Mouse (Mus musculus) lung, embryonic 16.5 days (tissue): ENCODE data around the gene Rnf34. TPM values are rescaled to one million over a fixed set of nuclear protein-coding genes. Genes with fewer than 3 reads are reported as not detected.

Source experiments
- ATAC-seq: fragments of 200-750 bp; cut with Nextera tagmentation; 2 replicates; pipeline ENCODE4 v1.8.0; 2017; ENCODE audit warnings: low read depth, mild to moderate bottlenecking, moderate library complexity
- H3K27ac ChIP-seq: fragments of 300-500 bp; sonication (generic); 2 replicates; pipeline ENCODE4 v1.5.1; 2014; ENCODE audit warnings: mild to moderate bottlenecking, control low read depth, low read length
- H3K27me3 ChIP-seq: fragments of 300-500 bp; sonication (generic); 2 replicates; pipeline ENCODE4 v1.6.1; 2014; ENCODE audit warnings: low read depth, low read length, mixed read lengths; ENCODE audit not compliant: control insufficient read depth, insufficient read depth
- H3K36me3 ChIP-seq: fragments of 300-500 bp; sonication (generic); 2 replicates; pipeline ENCODE4 v1.6.1; 2014; ENCODE audit warnings: low read length; ENCODE audit not compliant: control insufficient read depth, insufficient read depth
- H3K4me1 ChIP-seq: fragments of 300-500 bp; sonication (generic); replicated peaks from 2 replicates; pipeline ENCODE4 v1.6.1; 2014; ENCODE audit warnings: low read length, mixed read lengths; ENCODE audit not compliant: control insufficient read depth, insufficient read depth
- H3K4me2 ChIP-seq: fragments of 300-500 bp; sonication (generic); 2 replicates; pipeline ENCODE4 v1.6.1; 2014; ENCODE audit warnings: low read depth, low read length, control low read depth
- H3K4me3 ChIP-seq: fragments of 300-500 bp; sonication (generic); 2 replicates; pipeline ENCODE4 v1.5.1; 2014; ENCODE audit warnings: mild to moderate bottlenecking, low read length, control low read depth
- H3K9ac ChIP-seq: fragments of 300-500 bp; sonication (generic); 2 replicates; pipeline ENCODE4 v1.6.1; 2014; ENCODE audit warnings: low read length, control low read depth
- H3K9me3 ChIP-seq: fragments of 300-500 bp; sonication (generic); 2 replicates; pipeline ENCODE4 v1.6.1; 2016; ENCODE audit warnings: low read length; ENCODE audit not compliant: control insufficient read depth
- WGBS: fragments of 180-500 bp; shearing (Covaris S2); extraction: QIAGEN DNeasy Blood & Tissue Kit; methylation state at CpG from one replicate; pipeline ENCODE4 v1.1.7; 2014; 5-methylcytosine and 5-hydroxymethylcytosine counted together
- polyA plus RNA-seq: library from polyadenylated mRNA; unstranded; fragments of >200 nt; fragmentation: Nextera tagmentation; extraction: Ambion mirVana; gene quantifications from 2 replicates; pipeline ENCODE4 v1.2.1, GENCODE M21; 2015

The Rnf34 gene
- polyA plus RNA-seq, 1 experiment from 2014 or later, result 29.1 TPM

DNA sequence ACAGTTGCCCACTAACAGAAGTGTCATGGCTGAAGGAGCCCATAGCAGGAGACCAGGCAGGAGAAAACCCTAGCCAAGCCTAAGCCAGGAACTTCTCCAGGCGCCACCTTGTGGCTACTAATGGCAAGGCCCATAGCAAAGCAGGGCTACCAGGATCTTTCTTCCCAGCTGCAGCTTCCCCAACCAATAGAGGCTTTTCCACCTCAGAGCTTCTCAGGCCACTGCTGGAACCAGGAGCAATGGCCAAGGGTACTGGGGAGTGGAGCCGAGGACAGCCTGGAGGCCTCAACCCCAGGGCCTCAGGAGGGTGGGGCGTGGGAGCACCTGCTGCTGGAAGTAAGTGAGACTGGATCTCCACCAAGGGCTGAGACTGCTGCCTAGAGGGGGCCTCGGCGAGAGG is 31.5 kb downstream of the Rnf34 start:
- H3K4me1 ChIP-seq, result peaks cover 3% of the 10 kb centered on the region
- H3K9ac ChIP-seq, result no peak overlapping the region
- H3K4me2 ChIP-seq, result no peak overlapping the region
- 50% methylated on average over 5 of the region's 5 CpGs for WGBS
- no peaks in the 10 kb centered on the region for H3K27me3 ChIP-seq
- ATAC-seq, result peak; percentile 66
- H3K27ac ChIP-seq, result no peak overlapping the region
- H3K36me3 ChIP-seq, result peaks cover 23% of the 10 kb centered on the region
- no peak overlapping the region for H3K4me3 ChIP-seq
- H3K9me3 ChIP-seq, result no peaks in the 10 kb centered on the region

DNA sequence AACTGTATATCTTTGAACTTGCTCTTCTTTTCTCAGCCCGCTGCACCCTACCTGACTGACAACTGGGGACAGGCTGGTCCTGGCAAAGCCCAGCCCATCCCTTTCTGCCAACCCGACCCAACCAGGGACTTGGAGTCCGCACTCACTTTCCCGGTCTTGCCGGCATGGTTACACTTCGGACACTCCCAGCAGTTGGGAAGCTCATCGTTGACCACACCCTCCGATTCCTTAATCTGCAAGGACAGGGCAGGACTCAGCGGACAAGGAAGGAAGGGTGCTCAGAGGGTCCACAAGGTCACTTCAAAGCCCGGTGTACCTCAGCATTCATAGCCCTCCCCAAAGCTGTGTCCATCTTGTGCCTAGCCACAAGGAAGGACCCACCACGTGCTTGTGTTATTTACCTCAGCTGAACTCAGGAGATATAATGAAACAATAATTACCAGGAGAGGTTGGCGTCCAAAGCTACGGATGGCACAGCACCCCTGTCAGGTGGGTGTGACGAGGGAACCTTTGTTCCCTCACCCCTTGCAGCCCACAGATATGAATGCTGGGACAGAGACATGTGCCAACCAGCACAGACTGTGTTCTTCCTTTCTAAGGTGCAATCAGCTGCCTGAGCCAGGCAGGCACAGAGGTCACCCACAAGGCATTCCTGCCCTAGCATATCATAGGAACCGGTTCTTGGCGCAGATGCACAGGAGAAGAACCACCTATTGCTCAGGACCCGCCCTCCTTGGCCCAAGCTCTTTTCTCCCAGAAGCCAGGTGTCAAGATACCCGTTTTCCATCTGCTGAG is 32.6 kb downstream of the Rnf34 start:
- Histone ChIP-seq H3K4me2 (no peak overlapping the region), H3K27ac (no peak overlapping the region), H3K27me3 (no peaks in the 10 kb centered on the region), H3K4me1 (peaks cover 3% of the 10 kb centered on the region), H3K4me3 (no peak overlapping the region), H3K9me3 (no peaks in the 10 kb centered on the region), H3K9ac (no peak overlapping the region), H3K36me3 (peaks cover 15% of the 10 kb centered on the region)
- ATAC-seq, result no peak
- WGBS, result 87% methylated on average over 18 of the region's 18 CpGs

DNA sequence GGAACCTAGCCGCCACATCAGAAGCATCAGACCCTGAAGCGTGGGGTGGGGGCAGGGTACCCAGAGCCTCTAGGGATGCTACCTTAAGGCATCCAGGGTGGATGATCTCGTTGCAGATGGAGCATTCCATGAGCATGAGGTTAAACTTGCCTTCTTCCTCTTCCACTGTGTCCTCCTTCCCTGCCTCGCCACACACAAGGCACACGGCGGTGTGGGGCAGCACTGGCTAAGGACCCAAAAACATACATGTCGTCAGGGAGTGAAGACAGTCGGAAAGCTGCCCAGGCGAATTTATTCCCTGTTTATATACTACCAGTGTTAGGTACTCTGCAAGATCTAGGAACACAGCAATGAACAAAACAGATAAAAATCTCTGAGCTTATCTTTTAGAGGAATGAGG is 33.4 kb downstream of the Rnf34 start:
- no peak for ATAC-seq
- H3K9ac ChIP-seq, result no peak overlapping the region
- H3K9me3 ChIP-seq, result no peaks in the 10 kb centered on the region
- no peak overlapping the region for H3K4me2 ChIP-seq
- no peaks in the 10 kb centered on the region for H3K27me3 ChIP-seq
- H3K27ac ChIP-seq, result no peak overlapping the region
- WGBS, result 78% methylated on average over 9 of the region's 9 CpGs
- H3K4me3 ChIP-seq, result no peak overlapping the region
- peaks cover 10% of the 10 kb centered on the region for H3K36me3 ChIP-seq
- H3K4me1 ChIP-seq, result peaks cover 5% of the 10 kb centered on the region

DNA sequence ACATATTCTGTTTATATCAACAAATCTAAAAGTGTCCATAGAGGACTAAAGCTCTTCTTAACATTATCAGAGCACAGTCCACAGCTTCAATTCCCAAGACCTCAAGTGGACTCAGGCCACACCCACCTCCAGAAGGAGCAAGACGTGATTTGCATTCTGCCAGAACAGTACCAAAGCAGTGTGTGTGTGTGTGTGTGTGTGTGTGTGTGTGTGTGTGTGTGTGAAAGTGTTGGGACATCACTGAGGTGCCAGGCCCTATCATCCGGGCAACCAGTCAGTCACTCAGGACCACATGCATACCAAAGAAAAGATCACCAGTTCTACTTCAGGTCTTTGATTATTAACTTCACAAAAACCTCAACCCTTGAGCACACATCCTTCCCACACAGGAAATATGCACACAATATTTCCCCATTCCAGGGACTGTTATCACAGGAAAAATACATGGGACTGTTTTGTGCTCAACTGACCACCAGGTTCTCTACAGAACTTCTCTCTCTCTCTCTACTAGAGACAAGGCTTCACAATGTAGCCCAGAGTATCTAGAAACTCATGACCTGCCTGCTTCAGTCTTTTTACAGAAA is 33.9 kb downstream of the Rnf34 start:
- no peak overlapping the region for H3K9ac ChIP-seq
- ATAC-seq, result no peak
- H3K4me1 ChIP-seq, result peaks cover 5% of the 10 kb centered on the region
- H3K27me3 ChIP-seq, result no peaks in the 10 kb centered on the region
- no peak overlapping the region for H3K4me2 ChIP-seq
- no peak overlapping the region for H3K4me3 ChIP-seq
- H3K9me3 ChIP-seq, result no peaks in the 10 kb centered on the region
- no peak overlapping the region for H3K27ac ChIP-seq
- peaks cover 10% of the 10 kb centered on the region for H3K36me3 ChIP-seq
- 27% methylated on average over 2 of the region's 2 CpGs for WGBS

DNA sequence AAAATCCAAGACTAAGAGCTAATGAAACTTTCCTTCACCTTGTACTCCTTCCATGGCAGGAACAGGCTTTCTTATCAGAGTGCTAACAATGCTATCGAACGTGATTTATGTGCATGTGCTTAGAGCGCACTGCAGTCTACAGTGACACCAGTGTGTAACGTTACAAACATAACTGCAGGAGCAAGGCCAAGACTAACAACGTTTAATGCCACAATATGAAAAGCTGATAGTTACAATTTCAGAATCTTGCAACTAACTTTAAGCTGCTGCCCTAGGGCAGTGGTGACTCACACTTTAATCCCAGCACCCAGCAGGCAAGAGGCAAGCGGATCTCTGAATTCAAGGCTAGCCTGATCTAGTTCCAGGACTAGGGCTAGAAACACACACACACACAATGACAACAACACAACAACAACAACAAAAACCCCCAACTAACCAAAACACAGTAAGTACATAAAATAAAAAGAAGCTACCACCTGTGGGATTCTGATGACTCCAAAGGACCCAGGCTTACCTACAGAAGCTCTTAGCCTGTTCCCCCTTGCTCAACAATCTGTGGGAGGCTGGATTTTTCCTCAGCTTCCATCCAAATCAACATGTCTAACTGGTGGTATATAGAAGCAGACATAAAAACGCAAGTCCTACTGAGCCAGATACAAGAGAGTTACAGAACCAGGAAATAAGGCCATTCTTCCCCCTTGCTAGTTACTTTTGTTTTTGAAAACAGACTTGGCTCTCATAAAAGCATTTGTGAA is 34.9 kb downstream of the Rnf34 start:
- 73% methylated on average over 7 of the region's 7 CpGs for WGBS
- Histone ChIP-seq H3K4me3 (no peak overlapping the region), H3K4me2 (no peak overlapping the region), H3K9ac (no peak overlapping the region), H3K9me3 (no peaks in the 10 kb centered on the region), H3K36me3 (peaks cover 4% of the 10 kb centered on the region), H3K4me1 (peaks cover 5% of the 10 kb centered on the region), H3K27ac (no peak overlapping the region; the same call in 1 of the 2 replicates), H3K27me3 (no peaks in the 10 kb centered on the region)
- no peak for ATAC-seq

DNA sequence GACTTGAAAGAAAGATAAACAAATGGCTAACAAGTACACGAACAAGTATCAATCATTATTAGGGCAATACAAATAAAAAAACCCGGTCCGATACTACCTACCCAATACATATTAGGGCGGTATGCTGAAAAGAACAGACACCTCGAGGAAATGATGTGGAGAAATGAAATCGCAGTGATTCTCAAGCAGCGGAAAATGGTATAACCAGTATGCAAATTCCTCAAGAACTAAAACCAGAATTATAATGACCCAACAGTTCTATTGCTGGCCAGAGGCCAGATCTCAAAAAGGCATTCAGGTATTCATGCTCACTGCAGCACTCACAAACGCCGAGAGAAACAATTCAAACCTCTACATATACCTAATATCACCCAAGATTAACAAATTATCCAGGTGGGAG is 37.2 kb downstream of the Rnf34 start:
- H3K27ac ChIP-seq, result no peak overlapping the region
- WGBS, result 84% methylated on average over 9 of the region's 9 CpGs
- H3K4me3 ChIP-seq, result no peak overlapping the region

DNA sequence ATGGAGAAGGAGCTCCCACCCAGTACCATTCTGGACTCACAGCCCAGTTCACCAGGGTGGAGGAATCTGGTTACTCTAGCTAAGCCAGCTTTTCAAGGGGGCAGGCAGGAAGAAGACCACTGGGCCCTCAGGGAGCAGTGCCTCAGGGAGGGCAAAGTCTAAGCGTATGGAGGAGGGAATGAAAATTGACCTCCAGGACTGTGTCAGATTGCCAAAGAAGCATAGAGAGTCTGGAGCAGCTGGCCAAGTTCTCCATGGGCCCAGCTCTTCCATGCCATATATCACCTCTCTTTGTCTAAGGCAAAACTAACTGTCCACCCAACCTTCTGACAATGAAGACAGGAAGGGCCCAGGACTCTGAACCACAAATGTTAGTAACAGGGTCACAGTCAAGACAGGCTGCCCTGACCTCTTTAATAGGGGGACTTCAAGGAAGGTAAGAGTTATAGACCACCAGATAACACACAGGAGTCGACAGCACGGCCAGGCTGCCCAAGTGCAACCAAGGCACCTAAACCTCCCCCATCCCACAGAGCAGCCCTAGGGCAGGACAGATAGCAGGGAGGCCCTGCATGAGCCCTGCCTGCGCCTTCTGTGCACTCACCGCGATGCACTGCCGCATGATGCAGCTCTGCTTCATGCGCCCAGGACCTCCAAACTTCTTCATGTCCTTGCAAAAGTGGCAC is 38.2 kb downstream of the Rnf34 start:
- Histone ChIP-seq H3K36me3 (no peaks in the 10 kb centered on the region), H3K4me3 (no peak overlapping the region), H3K27me3 (no peaks in the 10 kb centered on the region), H3K4me1 (peaks cover 5% of the 10 kb centered on the region), H3K9me3 (no peaks in the 10 kb centered on the region), H3K27ac (no peak overlapping the region), H3K9ac (no peak overlapping the region), H3K4me2 (no peak overlapping the region)
- ATAC-seq, result no peak
- 83% methylated on average over 8 of the region's 8 CpGs for WGBS

More for the DNA sequence above, 37.2 kb downstream of the Rnf34 start:
- no peaks in the 10 kb centered on the region for H3K36me3 ChIP-seq
- peaks cover 5% of the 10 kb centered on the region for H3K4me1 ChIP-seq
- H3K9me3 ChIP-seq, result no peaks in the 10 kb centered on the region
- H3K27me3 ChIP-seq, result no peaks in the 10 kb centered on the region
- no peak overlapping the region for H3K4me2 ChIP-seq
- no peak for ATAC-seq
- no peak overlapping the region for H3K9ac ChIP-seq

DNA sequence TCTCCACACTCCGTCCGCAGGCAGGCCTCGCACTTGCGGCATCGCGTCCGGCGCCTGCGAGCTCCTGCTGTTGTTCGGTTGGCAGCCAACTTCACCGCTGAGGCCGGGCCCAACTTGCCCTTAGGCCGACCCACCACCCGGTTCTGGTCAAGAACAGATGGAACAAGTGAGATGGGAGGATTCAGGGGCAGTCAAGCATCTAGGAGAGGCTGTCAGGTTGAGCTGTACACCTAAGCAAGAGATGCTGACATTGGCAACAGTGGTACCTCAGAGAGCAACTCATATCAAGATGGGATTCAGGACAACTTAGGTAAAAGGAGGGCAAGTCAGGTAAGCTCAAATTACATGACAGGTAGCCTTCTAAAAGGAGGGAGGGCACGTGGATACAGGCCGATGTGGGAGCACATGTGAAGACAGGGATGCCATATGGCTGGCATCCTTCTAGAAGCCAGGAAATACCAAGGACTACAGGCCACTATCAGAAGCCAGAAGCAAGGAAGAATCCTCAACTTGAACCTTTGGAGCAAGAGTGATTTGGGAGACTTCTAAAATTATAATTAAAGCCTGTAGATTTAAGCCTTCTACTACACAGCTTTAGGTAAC is 38.9 kb downstream of the Rnf34 start:
- 90% methylated on average over 16 of the region's 16 CpGs for WGBS
- Histone ChIP-seq H3K4me2 (no peak overlapping the region), H3K27me3 (no peaks in the 10 kb centered on the region), H3K9ac (no peak overlapping the region), H3K36me3 (no peaks in the 10 kb centered on the region), H3K9me3 (no peaks in the 10 kb centered on the region), H3K4me3 (no peak overlapping the region), H3K27ac (no peak overlapping the region), H3K4me1 (peaks cover 5% of the 10 kb centered on the region)
- ATAC-seq, result no peak
